Mouse (Mus musculus) kidney, adult 2 months (tissue): ENCODE measurements at regions not wholly inside any gene's neighbourhood (a gene's known extent, or its start where the extent isn't known, plus 50 kb on each side); places are given as distances from the start of the nearest gene placed in this dataset.

Source experiments
- CTCF ChIP-seq: fragments of 200-500 bp; conservative IDR thresholded peaks from 2 replicates; pipeline ENCODE4 v1.5.1; 2011; ENCODE audit warnings: low read depth, mild to moderate bottlenecking, control low read depth, low read length, moderate library complexity, mixed read lengths; ENCODE audit not compliant: insufficient read depth, insufficient read length
- POLR2A ChIP-seq: fragments of 200-500 bp; IDR thresholded peaks from one replicate; pipeline ENCODE4 v1.6.1; 2011; ENCODE audit warnings: low read depth, low read length, control low read depth

DNA sequence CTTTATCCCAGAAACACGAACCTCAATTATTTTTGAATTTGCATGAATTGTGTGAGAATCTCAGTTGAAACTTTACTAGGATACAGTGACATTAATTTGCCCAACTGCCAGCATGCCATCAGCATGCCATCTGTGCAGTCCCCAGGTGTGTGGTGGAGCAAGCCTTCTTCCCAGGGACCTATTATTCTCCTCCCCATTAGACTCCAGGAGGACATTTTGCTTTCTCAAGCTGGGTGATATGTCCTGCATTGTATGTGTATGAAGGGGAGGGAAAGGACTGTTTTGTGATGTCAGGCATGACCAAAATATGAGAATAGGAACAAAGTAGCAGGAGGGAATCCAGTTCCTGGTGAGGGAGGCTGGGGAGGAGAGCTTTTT lies 98.9 kb downstream of the Sqor start:
- TF ChIP-seq CTCF (no peak), POLR2A (no peak)
